Mouse (Mus musculus): ENCODE measurements around the gene Tmem229b.
A peak's percentile ranks its signal among the peaks of the same experiment; 100 is the strongest.
"Not testable (repeated sequence)": the region's sequence is repeated elsewhere in the genome, so short reads cannot be mapped to it uniquely, and the experiment has no call there.

Tmem229b gene

DNA sequence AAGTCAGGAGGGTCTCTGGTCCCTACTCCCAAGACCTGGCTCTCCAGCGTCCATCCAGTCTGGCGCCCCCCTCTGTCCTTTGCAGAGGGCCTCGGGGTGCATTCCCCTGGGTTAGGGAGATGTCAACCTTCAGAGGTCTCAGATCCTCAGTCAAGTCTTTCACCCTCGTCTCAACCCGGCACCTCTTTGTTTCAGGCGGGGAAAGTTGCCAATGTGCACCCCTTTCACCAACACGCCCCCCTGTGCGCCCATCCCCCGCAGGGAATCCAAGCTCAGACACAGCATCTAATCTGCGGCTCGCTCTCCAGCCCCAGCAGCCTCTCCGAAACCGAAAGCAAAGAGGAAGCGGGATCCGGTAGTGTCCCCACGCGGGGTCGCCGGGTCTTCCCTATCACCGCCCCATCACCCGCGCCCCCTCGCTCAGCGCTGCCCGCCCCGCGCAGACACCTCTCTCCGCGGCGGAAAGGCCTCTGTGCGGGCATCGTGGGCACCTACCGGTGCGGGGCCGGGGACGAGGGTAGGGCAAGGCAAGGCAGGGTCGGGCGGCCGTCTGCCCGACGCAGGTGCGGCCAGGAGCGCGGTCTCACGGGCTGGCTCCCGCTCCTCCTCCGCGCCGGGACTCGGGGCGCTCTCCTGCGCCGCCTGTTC, 825 bp downstream of the Tmem229b start:
- DNase-seq (ENCODE audit: low read depth, low spot score) = no peak

DNA sequence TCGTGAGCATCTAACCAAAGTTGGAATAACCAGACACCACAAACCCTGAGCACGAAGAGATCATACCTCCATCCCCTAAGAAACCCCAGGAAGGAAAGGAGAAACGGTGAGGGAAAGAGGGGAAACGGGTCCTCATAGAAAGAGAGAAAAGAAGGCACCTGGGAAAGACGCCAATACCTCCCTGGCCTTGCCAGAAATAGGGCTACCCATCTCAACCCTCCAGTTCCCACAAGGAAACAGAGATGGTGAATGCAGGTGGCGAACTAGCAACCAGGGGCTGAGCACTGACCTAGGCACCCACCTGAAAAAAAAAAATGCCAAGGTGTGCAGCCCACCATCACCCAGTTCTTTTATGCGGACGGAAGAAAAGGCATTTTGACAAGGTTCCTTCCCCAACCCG, 1.4 kb downstream of the Tmem229b start:
- no peak for DNase-seq (ENCODE audit: low read depth, low spot score)

DNA sequence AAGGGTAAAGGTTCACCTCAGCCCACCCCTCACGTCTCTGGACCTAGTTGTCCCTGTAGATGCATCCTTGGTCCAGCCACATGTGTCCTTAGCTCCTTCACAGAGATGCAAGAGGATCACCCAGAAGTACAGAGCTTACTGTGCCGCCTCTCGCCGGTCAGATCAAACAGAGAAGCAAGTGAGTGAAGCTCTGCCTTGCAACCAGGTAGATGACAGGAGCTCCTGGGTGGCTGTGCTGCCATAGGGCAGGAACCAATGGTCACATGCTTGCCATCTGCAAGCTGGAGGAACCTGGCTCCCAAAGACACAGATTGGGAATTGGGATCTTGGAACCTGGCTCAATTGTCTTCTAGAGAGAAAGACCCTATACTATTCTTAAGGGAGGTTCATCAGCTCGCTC, 2.0 kb downstream of the Tmem229b start:
- no peak for DNase-seq (ENCODE audit: low read depth, low spot score)

DNA sequence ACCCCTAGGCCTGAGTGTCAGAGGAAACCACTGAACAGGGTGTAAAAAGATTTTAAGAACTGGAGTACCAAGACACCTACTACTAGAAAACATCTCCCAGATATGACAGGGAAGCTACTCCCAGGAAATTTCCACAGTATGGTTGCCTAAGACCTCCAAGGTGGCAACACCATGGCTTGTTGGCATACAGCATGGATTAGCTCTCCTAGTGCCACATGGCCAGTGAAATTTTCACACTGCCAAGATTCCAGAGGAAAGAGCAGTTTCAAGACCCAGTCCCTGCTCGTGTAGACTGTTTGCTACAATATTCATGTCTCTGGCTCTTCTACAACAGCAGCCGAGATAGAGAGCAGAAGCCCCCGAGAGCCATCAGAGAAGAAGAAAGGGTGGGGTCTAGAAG, 4.4 kb downstream of the Tmem229b start:
- no peak for DNase-seq (ENCODE audit: low read depth, low spot score)

DNA sequence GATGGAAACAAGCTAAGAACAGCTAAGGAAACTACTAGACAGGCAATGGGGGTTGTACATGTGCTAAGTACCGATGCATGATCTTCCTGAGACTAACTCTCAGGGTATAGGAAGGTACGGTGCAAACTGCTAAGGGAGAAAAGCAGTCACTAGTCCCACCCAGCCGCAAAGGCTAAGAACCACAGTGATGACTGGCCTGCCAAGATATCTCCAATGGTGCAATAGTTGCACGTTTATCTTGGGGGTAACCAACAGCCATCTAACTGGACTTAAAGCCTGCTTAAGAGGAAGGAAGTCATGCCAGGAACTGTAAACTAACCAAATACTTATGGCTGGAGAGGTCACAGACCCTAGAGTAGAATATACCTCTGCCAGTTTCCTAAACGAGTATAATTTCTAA, 5.0 kb downstream of the Tmem229b start:
- no peak for DNase-seq (ENCODE audit: low read depth, low spot score)

DNA sequence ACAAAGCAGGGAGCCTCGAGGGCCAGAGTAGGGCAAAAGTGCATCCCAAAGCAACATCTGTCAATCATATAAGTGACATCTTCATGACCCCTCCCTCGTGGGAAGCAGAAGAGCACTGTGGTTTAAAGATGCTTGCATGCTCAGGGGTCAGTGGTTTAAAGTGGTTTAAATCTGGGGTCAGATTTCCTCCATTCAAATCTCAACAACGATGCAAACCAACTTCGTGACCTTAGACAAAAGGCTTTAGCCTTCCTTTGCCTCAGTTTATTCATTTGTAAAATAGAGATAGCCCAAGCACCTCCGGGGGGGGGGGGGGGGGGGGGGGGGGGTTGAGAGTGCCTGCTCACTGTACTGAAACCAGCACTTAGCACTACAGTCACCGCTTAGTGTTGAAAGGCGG, 10.7 kb downstream of the Tmem229b start:
- DNase-seq (ENCODE audit: low read depth, low spot score) = no peak

DNA sequence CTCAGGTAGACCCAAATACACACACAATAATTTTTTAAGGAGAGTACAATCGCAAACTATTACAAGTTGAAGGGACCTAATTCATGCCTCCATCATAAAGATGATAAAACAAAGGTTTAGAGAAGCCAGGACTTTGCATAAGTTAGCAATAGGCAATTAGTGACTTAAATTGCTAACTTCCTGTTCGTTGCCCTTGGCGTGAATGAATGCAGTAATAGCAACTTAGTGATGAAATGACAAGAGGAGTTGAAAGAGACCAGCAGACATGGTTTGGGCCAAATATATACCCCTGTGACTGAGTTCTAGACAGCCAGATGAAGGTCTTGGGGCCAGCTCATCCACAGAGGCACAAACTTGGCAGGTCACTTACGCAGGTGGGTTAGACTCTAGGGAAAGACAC, 11.2 kb downstream of the Tmem229b start:
- no peak for DNase-seq (ENCODE audit: low read depth, low spot score)

DNA sequence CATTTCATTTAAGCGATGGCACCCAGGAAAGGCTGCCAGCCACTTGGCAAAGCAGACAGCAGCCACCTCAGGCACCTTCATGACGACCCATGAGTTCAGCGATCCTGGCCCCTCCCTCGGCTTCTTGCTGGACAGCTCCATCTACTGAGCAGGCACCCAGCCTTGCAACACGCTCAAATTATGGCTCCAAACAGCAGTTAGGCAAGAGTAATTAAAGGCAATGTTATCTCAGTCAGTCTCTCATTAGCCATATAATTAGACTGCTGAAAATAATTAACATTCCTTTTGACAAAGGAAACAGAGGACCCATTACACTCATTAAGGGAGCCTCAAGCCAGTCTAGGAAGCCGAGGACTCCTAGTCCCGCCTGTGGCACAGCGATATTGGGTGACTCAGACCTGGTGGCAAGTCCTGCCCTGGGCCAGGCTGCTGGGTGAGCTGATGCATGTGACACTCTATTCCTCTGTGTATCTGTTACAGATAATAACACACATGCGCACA, 19.8 kb downstream of the Tmem229b start:
- DNase-seq (ENCODE audit: low read depth, low spot score) = no peak

DNA sequence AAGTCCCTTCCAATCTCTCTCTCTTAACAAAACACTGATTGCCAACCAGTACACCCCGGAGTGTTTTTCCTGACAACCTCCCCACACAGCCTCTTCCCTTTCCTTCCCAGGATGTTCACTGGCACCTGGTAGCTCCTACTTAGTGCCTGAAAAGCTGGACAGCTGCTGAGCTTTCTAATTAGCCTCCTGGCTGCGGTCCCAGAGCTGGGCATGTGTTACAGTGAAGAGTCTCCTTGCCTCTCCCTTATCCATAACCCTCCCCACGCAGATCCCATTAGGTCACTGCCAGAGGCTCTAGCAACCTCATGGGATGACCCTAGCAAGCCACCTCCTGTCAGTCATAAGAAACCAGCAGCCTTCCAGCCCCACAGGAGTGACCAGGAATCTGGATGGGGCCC, 23.4 kb downstream of the Tmem229b start:
- peak; percentile 86 for DNase-seq (ENCODE audit: low read depth, low spot score)

DNA sequence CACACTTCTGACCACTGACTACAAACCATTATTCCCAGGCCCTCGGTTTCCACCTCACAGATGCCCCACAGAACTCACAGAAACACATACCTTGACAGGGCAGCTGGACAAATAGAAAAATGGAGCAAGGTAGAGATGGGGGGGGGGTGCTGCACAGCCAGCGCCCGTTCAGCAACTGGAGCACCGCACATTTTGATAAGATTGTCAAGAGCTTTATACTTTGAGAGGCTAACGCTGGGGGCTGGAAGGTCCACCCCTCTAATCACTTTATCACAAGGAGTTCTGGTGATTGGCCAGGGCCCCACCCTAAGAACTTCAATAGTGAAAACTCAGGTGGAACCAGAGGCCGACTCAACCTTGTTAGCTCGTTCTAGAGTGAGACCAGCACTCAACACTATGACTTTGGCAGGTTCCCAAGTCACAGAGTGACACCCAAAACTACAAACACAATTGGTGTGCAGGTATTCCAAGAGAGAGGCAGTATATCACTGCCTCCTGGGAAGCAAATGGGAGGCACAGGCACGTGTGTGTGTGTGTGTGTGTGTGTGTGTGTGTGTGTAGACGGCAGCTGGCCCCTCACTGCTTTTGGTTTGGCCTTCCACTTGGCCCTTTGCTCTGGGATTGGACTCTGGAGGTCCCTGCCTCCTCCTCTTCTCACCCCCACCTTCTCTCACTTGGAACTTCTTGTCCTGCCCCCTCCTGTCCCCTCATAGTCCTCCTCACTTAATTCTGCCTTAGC, 24.0 kb downstream of the Tmem229b start:
- DNase-seq (ENCODE audit: low read depth, low spot score) = no peak

DNA sequence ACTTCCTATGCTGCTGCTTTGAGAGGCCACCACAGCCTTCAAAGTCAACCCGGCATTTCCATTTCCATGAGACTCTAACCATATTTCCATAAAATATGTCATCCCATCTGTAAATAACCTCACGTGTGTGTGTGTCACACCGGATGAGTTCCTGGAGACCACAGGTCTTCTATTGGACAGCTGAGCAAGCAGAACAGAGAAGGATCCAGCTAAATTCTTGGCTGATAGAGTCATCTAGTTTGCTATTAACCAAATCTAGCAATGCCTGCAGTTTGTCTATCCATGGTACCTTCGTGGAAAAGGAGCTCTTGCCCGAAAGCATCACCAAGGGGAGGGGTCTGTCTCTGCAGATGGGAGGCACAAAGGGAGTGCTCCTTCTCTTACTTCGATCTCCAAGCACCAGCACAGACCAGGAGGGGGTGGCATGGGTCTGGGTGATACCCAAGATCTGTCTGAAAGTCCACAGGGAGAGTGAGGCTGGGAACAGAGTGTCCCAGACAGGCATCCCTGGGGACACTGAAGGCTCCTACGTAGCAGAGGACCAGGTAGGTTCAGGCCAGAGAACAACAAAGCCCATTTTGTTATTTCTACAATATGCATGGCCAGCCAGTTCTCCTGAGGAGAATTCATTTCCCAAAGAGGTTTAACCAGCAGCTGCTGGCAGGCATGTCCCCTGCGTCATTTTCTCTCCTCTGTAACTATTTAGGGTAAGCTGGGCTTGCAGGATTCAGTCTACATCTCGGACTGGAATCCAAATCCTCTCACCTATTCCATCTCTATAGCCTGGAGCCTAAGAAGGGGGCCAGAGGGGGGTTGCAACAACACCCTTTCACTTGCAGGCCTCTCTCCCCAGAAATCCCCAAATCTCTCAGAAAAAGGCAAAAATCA, 25.2 kb downstream of the Tmem229b start:
- DNase-seq (ENCODE audit: low read depth, low spot score) = peak; percentile 43

DNA sequence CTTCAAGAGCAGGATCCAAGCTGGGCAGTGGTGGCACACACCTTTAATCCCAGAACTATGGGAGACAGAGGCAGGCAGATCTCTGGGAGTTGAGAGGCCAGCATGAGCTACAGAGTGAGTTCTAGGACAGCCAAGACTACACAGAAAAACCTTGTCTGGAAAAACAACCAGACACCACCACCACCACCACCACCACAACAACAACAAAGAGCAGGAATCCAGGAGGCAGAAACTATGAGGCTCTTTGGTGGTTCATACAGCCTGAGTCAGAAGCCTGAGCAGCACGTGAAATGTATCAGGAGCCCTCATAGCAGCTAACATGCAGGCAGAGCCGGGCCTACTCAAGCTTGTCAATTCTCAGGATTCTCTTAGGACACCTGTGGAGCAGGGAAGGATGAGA, 26.3 kb downstream of the Tmem229b start:
- DNase-seq (ENCODE audit: low read depth, low spot score) = no peak

DNA sequence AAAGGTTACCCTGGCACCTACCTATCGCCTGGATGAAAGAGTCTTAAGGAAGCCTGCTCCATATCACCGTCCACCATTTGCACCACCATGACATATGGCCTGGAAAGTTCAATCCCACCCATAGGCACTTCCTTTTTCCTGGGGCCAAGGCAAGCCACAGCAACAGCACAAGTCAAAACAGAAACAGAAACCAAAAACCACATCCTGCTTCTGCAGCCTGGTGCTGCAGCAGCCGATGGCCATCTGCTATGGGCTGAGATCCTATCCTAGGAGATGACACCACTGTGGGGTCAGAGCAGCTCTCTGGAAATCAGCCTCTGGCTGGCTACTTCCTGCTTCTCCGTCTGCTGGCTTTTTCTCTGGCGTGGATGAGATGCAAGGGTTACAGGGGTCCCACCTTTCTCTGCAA, 26.7 kb downstream of the Tmem229b start:
- no peak for DNase-seq (ENCODE audit: low read depth, low spot score)

DNA sequence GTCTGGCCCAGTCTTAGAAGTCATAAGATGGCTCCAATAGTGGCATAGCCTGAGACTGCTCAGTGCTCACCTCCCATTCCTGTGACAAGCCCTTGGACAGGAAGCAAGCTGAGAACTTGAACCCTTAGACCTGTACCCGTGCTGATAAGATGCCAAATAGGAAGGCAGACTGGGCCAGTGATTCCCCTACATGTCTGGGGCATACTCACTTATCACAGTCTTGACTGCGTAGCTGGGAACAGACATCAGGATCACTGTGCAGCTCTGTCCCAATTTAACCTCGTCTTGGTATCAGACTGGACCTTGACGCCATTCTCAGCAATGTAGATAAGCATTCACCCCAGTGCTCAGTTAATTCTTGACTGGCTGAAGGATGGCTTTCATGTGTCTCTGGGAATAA, 29.9 kb downstream of the Tmem229b start:
- DNase-seq (ENCODE audit: low read depth, low spot score) = no peak

DNA sequence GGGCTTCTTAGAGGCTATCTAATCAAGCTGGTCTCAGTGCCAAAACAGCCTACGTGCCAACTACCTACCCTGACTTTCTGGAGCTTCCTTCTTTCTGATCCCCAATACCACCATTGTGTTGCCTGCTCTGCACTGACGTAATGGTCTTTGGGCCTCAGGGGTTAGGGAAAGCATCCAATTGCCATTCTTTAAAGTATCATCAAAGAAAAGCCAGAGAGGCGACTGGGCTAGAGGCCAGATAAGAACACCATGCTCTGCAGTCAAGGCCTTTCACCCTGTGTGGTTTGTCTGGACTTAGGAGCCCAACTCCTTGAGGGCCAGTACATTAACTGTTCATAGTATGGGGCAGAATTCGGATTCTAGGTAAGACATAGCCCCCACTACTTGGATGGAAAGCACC, 30.3 kb downstream of the Tmem229b start:
- DNase-seq (ENCODE audit: low read depth, low spot score) = no peak

DNA sequence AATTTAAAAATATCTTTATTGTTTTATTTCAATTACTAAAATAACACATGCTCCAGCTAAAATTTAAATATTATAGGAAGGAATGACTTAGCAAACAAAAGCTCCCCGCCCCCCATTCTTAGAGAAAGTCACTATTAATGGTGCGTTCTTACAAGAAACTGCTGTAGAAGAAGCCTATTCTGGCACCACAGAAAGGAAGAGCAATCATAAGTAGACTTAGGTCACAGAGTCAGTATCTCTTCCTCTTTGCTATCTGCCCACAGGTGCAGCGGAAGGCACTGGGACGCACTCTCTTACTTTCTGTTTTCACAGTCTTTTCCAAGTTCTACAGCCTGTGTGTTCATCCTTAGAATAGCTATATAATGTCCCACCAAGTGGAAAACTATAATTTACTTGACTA, 31.6 kb downstream of the Tmem229b start:
- DNase-seq (ENCODE audit: low read depth, low spot score) = no peak

DNA sequence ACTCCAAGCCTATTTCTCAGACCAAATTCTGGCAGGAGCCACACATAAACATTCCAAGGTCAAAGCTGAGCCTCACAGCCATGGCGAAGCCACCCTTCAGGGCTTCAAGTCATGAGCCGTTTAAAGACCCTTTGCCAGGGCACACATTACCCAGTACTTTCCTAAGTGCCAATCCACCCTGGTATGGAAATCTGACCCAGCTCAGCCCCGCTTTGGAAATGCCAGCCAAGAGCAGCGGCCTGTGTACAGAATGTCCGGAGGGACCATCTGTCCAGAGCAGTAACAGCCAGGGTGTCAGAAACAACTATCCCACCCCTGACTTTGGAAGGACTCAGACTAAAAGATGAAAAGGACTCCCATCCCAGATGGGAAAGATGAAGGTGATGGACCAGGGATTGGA, 32.7 kb downstream of the Tmem229b start:
- DNase-seq (ENCODE audit: low read depth, low spot score) = no peak

DNA sequence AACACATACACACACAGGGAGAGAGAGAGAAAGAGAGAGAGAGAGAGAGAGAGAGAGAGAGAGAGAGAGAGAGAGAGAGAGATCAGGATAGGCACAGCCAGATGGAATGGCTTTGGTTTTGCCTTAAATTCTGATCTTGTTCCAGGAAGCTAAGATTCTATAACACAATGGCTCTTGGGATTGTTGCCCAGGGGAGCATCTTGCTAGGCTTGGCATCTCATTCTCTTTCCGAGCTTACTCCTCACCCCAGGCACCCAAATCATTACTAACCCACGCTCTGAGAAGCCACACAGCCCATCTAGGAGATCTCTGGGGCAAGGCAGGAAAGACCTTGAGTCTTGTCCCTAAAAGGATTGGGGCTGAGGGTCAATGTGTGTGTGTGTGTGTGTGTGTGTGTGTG, 33.6 kb downstream of the Tmem229b start:
- no peak for DNase-seq (ENCODE audit: low read depth, low spot score)

DNA sequence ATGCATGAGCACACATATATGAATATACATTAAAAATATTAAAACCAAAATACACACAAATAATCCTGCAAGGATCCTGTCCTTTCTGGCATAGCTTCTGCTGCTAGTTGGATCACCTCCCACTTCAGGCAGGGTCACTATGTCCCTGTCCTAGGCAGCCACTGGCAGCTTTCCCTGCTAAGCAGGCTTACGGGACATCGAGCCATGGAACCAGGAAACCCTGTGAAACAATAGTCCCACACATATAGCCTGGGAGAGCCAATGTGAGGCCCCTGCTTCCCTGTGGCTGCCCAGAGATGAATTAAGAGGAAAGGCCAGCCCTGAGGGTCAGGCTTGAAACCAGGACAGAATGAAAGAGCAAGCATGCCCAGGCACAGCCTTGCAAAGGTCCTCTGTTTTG, 35.8 kb downstream of the Tmem229b start:
- no peak for DNase-seq (ENCODE audit: low read depth, low spot score)

DNA sequence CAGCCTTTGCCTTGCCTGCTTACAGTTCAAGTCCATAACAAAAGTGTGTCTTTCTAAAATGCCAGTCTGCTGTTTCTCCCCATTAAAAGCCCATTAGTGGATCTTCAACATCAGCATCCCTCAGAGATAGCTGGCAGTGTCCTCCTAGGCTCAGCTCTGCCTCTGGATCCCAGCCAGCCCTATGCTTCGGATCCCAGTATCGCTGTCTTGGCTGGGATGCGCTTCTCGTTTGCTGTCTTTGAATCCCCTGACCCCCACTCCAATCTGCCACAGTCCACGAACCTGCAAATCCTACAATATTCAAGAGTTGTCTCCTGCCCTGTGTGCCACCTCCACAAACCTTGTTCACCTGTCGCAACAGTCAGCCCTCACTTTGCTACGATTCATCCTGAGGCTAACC, 36.7 kb downstream of the Tmem229b start:
- no peak for DNase-seq (ENCODE audit: low read depth, low spot score)

DNA sequence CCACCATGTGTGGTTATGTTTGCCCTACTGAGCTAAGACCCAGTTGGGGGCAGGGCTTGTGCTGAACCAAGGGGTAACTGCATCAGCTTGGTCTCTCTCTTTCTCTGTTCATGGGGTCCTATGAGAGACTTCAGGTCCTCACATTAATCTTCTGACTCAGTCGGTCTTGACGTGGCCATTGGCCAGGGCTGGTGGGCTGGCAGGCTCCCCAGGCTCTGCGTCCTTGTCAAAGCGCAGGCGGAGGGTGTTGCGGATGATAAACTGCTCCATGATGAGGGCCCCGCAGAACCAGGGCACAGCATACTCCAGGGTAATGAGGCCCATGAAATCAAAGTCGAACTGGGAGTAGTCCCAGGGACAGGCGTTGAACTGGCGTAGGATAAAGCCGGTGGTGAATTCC, 42.9 kb downstream of the Tmem229b start:
- not testable (repeated sequence) for DNase-seq (ENCODE audit: low read depth, low spot score)

DNA sequence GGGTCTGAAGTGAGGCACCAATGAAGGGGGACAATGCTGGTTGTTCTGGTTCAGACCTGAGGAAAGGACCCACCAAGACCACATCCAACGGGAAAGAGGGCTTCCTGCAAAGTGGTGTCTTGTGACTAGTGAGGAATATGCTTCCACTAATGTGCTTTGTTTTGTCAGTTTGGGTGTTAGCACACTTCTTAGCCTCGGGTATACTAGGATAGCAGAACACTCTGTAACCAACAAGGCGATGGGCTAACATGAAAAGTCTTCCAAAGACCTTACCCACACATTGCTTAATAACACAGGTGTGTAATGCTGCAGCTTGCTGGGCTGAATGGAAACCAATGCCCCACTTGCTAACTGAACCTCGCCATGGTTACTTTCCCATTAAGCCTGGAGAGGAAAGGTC, 51.0 kb downstream of the Tmem229b start:
- DNase-seq (ENCODE audit: low read depth, low spot score) = no peak
